Mouse (Mus musculus) left cerebral cortex, postnatal 10 days (tissue): ENCODE data around the gene Gm17334. TPM values are rescaled to one million over a fixed set of nuclear protein-coding genes. Genes with fewer than 3 reads are reported as not detected.
A peak's percentile ranks its signal among the peaks of the same experiment; 100 is the strongest.

Experiments used
- DNase-seq, 2 experiments: peaks; one replicate each; pipeline ENCODE4 v3.0.0; 2021 to 2022; ENCODE audit warnings: low spot score in 2 of 2, mixed read lengths in 1 of 2; ENCODE audit errors: extremely low spot score in 1 of 2
- intact Hi-C: fragments of 180-260 bp; cut with DNase I; formaldehyde crosslinking; loops from one replicate; pipeline ENCODE4 v1.15.1; 2025
- total RNA-seq, 2 experiments: library from RNA; stranded (reverse); gene quantifications; 2 replicates each; pipeline ENCODE4 v1.2.3; 2021

The Gm17334 gene
- total RNA-seq: under 1 TPM in 1 of 2 experiments, not detected in 1; 0.41 TPM

DNA sequence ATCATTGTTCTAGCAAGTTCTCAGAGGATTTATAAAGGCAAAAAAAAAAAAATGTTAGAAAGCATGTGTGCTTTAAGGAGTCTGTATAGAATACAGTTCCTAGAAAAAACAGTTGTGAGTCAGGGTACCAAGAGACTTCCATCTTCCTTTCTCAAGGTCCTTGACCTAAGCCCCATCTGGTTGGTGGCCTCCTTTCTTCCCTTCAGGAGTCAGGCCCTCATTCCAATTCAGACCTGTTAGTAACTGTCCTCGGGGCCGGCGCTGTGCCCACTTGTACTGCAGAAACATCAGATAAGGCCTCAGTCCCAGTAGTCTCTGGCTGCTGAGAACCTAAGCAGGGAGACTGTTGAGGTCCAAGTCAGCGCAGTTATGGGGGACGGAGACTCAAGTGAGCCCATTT is at the start of gene Gm17334:
TSS of gene Gm17334 (minus strand) at position 101 of the 400 bp plus-strand sequence.
- DNase-seq: no peak
- intact Hi-C loops: no loop called here

DNA sequence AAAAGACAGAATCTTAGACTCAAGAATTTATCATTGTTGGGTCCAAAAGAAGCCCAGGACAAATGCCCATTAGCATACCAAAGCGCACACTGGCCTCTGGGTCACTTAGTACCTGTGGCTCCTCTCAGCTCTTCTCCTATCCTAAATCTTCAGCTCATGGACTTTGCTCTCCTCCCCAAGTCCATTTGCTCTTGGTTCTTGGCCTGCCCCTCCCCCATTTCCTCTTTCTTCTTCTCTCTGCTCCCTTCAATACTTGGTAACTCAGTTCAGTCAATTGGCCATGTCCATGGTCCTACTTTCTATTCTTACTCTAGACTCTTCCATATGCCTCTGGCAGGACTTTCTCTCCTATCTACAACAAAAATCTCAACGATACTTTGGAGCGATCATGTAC is 49.0 kb upstream of the Gm17334 start:
- intact Hi-C loops: no loop called here

DNA sequence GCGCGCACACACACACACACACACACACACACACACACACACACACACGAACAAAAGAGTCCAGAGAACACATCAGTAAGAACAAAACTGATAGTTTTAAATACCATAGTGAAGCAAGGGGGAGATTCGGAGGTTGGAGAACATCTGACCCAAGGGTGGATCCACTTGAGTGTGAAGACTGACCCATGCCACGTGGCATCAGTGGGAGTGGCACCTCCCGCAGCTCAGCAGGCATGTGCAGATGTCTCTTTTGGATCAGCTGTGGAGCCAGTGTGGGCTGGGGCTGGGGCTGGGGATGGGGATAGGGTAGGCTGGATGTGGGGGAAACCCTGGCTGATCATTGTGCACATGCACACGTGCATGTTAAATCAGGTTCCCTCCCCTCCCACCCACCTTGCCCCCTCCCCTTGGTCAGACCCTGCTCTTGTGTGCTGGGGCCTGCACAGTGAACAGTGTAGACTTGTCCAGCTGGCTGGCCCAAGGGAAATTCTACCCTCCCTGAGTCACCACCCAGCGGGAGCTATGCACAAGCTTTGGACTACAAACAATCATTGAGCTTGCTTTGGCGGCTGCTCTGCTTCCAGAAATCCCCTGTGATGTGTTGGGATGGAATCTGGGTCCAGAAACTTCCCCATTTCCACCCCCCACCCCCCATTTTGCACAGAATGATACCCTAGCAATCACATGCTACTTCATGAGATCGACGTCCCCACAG is 48.4 kb upstream of the Gm17334 start:
- peak in 1 of 2 experiments; percentile 80 for DNase-seq
- intact Hi-C loops: no loop called here

More for the DNA sequence above, 49.0 kb upstream of the Gm17334 start:
- no peak for DNase-seq

DNA sequence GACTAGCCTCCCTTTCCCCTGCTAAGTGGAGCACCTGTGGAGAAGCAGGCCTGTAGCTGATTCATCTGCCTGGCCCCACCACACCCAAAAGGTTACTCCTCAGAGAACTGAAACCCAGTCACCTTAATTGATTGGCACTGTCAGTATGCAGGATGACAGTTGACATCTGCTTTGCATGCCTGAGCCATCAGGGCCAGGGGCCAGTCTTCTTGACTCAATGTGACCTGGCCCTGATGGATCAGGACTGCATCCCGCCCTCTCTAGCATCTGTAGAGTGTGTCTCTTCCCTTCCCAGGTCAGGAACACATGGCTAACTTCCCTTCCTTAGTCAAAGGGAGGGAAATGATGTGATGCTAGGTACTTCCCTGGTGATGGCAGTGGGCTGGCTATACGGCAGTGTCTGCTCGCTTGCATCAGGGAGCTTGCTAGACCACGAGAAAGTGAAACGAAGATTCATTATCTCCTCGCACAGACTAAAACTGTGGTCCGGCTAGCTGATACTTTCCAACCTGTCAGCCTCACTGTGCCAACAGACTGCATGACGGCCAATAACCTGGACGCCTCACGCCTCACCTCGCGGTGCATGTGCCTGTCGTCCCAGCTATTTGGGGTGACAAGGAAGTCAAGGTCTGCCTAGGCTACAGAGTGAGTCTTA is 47.7 kb upstream of the Gm17334 start:
- intact Hi-C loops: no loop called here
- DNase-seq: no peak

DNA sequence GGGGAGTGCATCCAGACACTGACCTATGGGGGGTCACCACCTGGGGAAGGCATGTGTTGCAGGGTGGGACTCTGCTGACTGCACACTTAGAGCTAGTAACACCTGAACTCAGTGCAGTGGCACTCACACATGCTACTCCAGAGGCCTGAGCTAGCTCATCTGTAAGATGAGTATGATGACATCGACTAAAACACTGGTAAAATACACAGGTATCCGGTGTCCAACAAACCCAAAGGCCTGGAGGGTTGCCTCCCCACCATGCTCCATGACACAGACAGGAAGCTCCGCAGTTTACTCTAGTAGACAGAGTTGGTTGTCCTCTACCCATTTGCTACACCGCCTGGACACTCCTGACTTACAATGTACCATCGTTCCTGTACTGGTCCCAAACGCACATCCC is 46.5 kb upstream of the Gm17334 start:
- DNase-seq: no peak
- intact Hi-C loops: no loop called here

DNA sequence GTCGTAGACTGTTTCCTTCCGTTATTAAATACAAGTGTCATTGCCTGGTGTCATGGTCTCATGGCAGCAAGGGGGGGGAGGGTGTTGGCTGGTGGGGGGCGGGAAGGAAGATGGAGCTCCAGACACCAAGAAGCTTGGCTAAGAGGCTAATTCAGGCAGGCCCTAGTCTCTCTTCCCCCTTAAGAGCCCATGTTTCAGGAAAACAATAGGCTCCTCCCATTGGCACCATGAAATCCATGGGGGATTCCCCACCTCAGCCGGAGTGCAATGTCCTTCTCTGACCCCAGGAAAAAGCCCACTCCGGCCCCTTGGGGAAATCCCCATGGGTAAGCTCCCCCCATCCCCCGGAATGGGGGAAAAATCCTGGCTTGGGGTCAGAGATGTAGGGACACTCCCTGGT is 45.8 kb upstream of the Gm17334 start:
- no peak for DNase-seq
- intact Hi-C loops: no loop called here

DNA sequence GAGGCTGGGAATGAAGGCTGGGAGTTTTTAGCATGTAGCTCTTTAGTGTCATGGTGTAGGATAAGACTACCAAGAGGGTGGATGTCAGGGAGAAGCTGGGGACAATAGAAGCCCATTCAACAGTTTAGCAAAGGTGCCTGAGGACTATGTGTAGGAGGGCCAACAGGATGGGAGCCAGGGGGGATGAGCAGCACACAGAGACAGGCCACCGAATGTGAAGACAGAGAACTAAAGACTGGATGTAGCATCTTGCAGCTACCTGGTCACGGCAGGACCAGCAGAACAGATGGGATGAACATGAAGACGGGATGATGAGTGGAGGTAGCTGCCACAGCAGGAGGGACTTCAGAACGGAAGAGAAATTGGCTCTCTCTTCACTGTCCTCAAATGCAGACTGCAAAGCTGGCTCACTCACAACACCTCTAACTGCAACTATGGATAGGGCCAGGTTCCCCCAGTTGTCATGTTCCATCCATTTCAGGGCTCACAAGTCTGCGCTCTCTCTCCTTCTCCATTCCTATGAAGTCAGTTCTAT is 43.9 kb upstream of the Gm17334 start:
- no peak for DNase-seq

DNA sequence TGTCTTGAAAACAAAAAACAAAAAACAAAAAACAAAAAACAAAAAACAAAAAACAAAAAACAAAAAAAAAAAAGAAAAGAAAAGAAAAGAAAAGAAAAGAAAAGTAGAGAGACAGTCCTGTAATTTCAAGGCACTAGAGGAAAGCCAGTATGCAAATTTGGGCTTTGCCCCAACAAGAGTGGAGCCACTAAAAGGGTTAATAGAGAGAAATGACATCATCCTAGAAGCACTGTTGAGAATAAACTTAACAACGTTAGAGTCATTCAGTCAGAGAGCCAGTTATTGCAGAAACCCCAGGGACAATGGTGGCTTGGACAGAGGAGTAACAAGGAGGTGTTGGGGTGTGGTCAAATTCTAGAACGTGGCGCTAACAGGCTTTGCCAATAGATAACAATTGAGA is 41.8 kb upstream of the Gm17334 start:
- intact Hi-C loops: no loop called here

More for the DNA sequence above, 43.9 kb upstream of the Gm17334 start:
- intact Hi-C loops: no loop called here

DNA sequence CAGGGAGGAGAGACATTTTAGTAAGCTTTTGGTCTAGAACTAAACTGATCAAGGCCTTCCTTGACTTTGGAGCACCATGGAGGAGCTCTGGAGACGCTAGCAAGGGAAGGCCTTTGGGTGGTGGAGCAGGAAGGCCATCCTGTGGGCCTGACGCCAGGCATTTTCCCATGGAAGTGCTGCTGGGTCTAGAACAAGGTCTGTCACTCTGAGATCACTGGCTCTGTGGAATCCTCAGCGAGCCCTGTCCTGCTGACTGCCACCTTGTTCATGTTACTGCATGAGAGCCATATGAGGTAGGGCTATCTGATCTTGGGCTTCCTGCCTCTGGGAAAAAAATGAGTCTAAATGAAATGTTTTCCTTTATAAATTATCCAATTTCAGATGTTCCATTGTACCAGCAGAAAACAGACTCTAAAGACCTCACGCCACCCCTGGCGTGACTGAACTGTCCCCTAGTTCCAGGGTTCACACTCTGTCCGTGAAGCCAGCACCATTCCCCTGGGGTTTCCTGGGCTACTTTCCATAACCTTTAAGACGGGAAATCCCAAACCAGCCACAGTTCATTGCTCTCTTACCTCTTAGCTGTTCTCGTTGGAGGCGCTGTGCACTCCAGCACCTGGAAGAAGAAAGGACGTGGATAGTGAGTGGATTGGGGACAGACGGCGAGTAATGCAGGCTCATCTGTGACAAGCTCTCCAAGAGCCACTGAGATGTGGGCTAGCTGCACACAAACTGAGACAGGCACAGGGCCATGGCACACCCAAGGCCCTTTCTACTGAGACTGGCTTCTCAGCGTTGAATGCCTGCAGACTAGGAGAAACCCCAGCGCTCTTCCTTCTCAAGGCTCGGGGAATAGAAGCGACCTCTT is 40.2 kb upstream of the Gm17334 start:
- intact Hi-C loops: no loop called here
- DNase-seq: peak in 1 of 2 experiments; percentile 49

More for the DNA sequence above, 41.8 kb upstream of the Gm17334 start:
- DNase-seq: no peak

DNA sequence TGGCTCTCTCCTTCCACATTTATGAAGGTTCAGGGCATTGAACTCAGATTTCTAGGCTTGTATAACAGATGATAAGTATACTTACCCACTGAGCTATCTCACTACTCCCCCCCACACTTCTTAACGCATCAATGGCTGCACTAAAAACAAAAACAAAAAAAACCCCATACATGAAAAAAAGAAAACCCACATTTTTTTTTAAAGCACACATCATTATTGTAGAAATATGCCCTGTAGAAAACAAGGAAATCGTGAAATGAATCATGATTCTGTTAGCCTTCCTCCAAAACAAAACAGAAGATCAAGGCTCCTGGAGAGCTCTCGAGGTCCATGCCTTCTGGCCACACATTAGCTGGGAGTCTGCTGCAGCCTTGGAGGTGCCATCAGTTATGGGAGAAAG is 38.3 kb upstream of the Gm17334 start:
- intact Hi-C loops: no loop called here
- no peak for DNase-seq

DNA sequence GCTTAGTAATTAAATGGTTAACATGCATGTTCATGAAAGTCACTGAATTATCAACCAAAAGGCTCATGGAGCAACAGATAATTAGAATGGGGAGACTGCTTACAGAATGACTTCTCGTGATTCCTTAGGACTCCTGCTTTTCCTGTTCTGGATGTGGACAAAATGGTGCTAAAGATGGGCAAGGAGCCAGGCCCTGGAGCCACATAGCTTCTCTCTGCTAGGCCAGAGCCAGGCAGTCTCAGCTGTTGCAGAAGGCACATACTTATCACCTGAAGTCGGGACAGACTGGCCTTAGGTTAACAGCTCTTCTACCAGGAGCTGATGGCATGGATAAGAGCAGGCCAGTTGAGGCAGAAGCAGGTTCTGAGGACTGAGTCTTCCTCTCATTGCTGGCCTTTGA is 37.8 kb upstream of the Gm17334 start:
- DNase-seq: no peak
- intact Hi-C loops: no loop called here

DNA sequence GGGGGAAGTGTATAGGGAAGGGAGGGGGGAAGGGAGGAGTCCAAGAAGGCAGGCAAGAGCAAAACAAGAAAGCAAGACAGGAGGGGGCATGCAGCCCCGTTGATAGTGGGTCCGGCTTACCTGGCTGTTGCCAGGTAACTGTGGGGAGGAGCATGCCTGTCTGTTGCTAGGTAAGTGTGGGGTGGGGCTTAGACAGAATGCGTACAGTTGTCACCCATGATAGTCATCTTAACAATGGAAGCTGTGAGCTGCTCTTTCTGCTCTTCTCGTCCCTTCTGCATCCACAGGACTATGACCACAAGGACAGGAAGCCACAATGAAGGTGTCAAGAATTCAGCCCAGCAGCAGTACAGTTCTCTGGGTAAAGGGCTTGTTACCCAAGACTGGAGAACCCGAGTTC is 37.2 kb upstream of the Gm17334 start:
- DNase-seq: no peak
- intact Hi-C loops: no loop called here

DNA sequence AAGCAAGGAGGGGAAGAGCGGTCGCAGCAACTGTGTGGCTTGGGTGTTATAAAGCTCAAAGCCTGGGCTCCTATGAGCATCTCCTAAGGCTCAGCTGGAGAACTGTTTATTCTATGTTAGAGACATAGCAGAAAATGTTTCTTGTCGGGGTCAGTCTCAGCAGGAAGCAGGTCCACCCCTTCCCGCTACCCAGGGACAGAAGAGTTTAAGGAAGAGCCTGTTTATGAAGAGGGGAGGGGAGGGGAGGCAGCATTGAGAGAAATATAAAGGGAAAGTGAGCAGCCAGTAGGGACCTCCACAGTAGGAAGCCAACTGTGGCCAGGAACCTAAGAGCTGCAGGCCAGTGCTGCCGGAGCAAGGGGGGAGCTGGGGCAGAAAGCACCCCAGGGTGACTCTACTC is 36.4 kb upstream of the Gm17334 start:
- no peak for DNase-seq
- intact Hi-C loops: no loop called here

DNA sequence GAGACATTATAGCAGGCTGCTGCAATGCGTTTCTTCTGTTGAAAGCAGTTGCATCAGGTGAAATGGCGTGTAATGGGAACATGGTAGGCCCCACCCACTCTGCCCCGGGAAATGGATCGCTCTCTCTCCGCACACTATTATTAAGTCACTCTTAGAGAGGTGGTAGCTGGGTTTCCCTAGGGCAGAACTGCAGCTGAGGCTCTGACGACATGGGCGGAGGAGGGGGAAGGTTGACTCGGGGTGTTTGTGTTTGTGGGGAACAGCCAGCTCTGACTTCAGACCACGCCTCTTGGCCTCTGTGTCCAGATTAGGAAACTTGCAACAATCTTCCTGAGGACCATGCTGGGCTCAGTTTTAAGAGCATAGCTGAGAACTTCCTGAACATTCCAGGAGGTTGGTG is 32.8 kb upstream of the Gm17334 start:
- intact Hi-C loops: no loop called here
- peak in 1 of 2 experiments; percentile 69 for DNase-seq

DNA sequence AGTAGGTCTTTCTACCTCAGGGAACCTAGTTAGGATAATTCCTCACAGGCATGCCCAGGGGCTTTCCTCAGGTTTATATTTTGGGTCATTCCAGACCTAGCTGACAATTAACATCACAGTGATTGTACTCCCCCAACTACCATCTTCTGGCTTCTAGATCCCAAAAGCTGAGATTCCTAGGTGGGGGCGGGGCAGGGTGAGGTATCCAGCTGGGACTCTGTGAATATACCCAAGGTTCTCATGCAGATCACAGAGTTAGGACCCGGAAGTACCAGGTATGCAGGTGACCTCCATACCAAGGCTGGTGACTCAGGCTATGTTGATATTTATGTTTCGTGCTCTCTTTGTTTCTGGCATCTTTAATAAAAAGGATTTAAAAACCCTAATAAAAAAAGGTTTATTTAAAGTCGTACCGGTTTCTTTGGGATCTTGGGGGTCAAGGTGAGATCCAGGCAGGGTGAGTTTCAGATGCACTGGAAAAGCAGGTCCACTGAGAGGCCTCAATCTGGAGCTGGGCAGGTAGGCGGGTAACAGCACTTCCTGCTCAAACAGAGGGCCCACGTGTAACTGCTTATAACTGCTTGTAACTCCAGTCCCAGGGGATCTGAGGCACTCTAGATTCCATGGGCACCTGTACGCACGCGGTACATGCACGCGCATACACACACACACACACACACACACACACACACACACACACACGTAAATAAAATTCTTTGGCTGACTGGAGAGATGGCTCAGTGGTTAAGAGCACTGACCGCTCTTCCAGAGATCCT is 31.8 kb upstream of the Gm17334 start:
- DNase-seq: no peak
- intact Hi-C loops: no loop called here

DNA sequence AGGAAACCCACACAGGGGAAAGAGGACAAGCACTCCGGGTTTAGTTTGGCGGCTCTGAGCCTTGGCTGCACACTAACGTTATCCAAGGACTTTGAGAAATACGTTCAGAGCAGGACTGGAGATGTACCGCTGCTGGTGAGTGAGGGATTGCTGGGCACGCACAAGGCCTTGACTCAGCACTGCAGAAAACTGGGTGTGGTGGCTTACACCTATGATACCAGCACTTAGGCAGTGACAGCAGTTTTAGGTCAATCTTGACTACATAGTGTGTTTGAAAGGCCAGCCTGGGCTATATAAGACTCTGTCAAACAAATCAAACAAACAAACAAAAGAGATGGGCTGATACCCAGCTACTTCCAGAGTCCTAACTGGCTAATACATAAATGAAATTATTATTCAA is 30.5 kb upstream of the Gm17334 start:
- DNase-seq: no peak
- intact Hi-C loops: no loop called here

DNA sequence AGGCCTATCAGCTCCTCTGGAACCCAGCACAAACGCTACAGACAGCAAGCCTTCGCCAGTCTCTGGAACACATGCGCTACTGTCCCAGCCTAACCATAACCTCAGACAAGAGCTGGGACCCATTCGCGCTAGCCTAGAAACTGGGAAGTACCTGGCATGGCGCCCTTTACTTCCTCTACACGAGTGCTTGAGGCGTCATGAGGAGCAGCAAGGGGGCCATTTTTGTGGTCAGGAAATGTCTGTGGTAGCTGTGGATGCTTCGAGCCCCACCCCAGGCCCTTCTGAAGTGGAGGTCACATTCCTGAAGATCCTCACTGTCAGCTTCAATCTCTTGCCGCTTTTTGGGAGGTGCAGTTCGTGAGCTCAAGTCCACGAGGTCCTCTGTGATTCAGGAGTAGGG is 30.1 kb upstream of the Gm17334 start:
- intact Hi-C loops: no loop called here
- DNase-seq: peak in 1 of 2 experiments; percentile 62

DNA sequence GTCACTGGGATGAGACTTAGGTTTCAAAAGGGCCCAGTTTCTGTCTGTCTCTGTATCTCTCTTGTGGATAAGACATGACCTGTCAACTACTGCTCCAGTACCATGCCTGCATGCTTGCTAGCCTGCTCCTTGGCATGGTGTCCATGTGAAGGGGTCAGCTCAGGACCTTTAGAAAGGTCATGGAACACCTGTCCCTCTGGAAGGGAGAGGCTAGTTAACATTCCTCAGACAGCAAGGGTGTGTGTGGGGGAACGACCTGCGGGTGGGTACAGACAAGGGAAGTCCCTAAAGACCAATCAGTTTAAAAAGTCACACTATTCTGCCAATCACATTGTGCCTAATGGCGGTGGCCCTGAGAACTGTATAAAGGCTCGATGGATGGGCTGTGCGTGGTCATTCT is 28.0 kb upstream of the Gm17334 start:
- DNase-seq: no peak
- intact Hi-C loops: no loop called here

DNA sequence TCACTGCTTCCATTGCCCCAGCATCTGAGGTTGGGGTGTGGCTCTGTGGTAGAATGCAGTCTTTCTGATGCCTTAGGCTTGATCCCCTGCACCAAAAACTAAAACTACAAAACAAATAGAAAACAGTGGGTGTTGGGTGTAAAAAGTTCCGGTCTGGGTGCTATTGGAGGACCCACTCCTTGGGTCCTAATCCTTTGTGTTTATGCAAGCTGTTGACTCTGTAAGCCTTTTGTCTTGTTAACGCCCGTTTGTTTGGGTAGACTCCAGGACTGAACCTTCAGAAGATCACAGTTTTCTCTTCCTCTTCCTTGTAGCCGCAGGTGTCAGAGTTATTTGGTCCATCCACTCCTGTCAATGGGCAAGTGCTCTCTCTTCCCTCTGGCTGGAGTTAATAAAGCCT is 27.0 kb upstream of the Gm17334 start:
- intact Hi-C loops: no loop called here
- no peak for DNase-seq
